Mouse (Mus musculus) lung, postnatal 10 days (tissue): Measurements from ENCODE around the gene Nell2.

Source experiments
- DNase-seq: peaks from one replicate; pipeline ENCODE4 v3.0.0; 2021

The Nell2 gene

DNA sequence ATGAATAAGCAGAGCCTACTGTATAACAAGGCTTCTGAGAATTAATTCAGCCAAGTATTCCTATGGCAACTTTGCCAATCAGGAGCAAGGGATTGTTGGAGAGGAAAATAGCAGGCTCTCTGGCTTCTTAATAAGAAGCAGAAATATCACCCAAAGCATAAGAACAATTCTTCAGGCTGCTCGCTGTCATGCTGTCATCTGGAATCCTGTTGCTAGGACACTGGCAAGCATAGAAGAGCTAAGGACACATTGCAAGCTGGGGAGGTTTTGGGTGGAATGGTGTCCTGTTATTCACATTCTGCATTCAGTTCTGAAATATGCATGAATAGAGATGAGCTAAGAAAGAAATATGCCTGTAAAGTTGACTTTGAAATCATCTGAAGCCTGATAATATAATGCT, 459.6 kb downstream of the Nell2 start:
- no peak for DNase-seq

GRCm38 (mm10) chr15:95068023-95068422, 460.3 kb downstream of the Nell2 start:
- no peak for DNase-seq

DNA sequence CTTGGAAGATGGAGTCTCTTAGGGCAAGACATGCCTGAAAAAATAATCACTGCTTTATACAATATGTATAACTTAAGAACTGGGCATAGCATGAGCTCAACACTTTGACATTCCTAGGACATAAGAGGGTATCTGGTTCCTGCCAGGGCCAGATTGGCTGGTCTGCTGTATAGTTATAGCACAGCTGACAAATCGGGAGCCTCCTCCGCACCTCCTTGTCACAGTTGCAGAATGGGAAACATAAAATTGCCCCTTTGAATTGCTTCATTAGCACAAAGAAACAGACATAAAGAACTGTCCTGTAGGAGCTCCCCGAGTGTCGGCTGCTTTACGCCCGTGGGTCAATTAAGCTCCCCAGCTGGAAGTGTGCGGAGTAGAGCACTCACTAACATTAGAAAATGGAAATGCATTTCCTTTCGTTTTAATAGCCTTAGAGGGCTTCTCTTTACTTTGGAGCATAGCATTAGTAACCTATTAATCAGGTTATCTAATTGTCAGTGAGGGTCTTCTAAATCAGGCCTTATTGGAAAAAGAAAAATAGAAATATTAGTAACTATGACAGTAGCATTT, 473.2 kb downstream of the Nell2 start:
- no peak for DNase-seq

- DNase-seq: no peak
These were observed 479.1 kb downstream of the Nell2 start for GRCm38 (mm10) chr15:95049171-95049729.

DNA sequence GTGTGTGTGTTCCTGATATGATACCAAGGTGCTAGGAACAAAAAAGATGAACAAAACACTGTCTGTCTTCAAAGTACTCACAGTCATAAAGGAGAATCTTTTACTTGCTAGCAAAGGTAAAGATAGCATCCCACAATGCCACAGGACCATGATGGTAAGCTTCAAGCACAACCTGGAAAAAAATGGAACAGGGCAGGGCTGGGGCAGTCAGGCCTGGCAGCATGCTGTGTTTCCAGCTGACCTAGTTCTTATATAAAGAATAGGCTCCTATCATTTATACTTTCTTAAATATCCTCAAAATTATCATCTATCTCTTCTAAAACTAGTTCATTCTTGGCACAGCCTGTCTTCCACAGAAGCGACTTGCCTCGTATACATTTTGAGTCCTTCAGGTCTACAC, 480.9 kb downstream of the Nell2 start:
- DNase-seq: no peak

DNA sequence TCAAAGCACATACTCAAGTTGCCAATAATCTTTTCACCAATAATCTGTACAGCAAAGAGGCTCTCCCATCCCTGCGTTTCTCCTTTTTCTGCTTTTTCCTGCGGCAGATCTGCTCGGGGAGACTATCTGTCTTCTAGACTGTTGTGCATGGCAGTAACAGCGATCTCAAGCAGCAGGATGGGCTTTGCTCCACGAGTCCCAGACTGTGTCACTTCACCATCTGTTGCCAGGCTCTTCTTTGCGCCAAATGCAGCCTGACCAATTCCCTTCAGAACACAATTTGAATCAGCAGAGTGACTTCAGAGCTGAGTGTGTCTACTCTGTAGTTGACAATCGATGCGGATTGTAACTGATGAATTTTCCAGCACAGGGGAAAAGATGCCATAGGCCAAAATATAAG, 484.3 kb downstream of the Nell2 start:
- no peak for DNase-seq

DNA sequence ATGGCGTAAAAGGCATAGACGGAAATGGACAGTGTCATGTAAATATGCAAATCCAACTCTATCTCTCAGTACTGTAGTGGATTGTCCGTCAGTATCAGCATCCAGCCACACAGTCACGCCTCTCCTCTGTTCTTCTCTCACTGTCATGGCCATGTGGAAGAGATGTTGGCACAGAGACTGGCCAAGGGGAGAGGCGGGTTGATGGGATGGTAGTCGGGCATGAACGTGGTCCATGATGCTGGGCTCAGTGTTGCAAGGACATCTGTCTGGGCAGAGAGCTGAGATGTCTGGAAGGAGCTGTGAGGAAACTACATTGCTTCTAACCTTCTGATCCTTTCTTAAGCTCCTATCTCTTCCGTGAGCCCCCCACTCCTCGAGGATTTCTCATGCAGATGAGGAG, 485.9 kb downstream of the Nell2 start:
- DNase-seq: no peak

- no peak for DNase-seq
These were observed 498.9 kb downstream of the Nell2 start for GRCm38 (mm10) chr15:95029487-95029875.

DNA sequence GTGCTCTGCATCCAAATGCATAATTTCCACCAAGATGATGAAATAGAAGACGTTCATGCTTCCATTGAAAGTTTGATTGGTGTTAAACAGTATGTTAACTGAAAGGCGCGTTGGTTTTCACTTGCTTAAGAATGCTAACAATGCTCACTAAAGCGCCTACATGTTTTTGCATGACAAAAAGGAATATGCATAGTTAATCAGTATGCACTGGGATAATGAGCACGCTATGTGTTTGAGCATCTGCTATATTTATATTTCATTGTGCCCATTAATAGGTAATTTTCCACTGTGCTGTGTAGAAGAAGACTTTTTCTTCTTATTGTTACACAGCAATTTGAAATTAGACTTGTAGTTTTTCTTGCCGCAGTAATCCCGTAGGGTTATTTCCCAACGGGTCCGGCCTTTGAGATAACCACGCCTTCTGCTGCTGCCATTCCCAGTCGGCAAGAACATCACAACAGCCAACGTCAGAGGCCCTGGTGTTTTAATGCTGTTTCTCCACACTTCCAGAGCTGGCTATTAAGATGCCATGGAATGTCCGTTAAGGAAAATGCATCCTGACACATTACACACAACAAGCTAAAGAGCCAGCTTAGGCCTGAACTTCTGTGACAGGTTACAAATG, 499.4 kb downstream of the Nell2 start:
- DNase-seq: no peak
